Mouse (Mus musculus) thymus, adult 18-20 months (tissue): ENCODE measurements around the gene Kctd14.

Experiments
- DNase-seq, 2 experiments: peaks; one replicate each; pipeline ENCODE4 v3.0.0; 2022; ENCODE audit warnings: mixed read lengths in 2 of 2

Kctd14 gene

DNA sequence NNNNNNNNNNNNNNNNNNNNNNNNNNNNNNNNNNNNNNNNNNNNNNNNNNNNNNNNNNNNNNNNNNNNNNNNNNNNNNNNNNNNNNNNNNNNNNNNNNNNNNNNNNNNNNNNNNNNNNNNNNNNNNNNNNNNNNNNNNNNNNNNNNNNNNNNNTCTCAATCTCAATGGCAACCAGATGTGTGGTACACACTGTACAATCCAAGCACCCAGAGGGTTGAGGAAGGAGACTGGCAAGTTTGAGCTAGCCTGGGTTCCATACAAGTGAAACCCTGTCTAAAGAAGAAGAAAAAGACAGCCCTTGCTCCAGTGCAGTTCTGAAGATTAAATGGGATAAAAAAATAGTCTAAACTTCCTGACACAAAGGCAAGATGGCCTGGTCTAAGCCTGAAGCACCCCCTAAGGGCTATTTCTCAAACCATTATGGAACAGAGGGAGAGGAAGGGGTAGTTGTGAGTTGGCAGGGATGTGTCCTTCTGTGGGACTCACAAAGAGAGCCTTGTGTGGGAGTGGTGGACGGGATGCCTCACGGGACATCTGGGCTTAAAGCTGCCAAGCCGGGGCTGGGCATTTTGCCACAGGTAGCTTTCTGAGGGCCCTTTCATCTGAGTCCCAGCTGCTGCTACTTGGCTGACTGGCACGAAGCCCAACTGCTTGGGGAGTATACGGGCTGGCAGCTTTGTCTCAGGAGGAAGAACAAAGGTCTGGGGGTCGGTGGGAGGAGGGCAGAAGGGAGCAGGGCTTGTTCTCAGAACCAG is 4.8 kb upstream of the Kctd14 start:
- peak; percentile 26 to 39 for DNase-seq

DNA sequence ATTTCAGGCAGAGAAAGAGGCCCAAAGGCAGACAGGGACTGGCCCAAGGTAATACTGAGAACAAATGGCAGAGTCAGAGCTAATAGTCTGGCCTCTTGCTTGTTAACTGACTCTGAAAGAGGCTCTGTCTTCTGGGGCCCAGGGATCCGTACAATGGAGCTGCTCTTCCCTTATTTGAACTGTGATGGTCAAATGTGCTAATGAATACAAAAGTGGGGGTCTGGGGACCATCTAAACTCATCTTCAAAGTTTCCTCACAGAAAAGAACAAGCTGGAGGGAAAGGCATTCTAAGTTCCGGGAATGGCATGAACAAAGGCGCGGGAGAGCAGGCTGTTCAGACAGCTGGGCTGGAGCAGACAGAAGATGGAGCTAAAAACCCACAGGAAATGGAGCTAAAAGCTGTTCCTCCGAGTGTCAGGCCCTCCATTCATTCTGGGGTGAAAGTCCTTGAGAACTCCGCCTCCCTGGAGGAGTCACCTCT is 4.0 kb upstream of the Kctd14 start:
- DNase-seq, result no peak

DNA sequence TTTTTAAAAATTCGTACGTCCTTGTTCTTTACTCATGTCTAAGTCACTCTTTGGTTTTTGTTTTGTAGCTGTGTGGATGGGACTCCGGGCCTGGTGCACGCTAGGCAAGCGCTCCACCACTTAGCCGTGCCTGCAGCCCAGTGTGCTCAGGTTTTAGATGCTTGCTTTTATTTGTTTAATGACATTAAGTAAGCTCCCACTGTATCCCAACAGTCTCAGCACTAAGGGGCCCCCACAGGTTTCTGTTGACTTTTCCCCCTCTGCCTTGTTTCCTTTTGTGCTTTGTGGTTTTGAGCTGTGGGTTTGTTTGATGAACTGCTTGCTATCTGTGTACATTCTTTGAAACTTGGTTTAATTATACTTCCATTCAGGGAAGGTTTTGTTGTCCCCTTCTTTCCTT is 1.1 kb downstream of the Kctd14 start:
- no peak for DNase-seq

DNA sequence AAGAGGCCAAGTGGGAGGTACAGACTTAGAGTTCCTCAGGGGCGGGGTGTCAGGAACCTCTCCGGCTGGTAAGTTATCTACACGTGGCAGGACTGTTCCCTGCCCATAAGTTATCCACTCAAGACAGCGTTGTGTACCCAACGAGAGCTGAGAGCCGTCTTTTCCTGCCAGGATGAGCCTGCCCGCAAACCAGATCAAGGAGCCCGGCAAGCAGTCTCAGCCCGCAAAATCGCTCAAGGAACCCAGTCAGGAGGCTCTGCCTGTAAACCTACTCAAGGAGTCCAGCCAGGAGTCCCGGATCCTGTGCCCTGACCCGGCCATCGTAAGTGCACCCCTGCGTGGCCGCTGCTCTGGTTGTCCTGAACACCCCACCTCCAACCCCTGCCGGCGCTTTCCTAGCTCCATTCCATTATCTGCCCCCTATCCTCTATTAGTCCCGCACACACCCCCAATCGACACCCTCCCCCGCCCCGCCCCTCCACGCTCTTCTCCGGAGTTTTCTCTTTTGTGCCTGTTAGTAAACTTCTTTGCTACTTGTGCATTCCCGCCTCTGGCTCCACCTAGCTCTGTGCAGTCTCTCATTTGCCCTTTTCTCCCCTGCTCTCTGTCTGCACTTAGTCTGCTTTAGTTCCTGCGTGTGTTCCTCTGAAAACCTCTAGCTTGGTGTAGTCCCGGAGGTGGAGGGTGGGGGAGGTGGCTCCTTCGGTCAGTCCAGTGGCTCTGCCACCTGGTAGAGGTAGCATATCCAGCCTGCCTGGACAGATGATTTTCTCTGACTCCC is 2.2 kb downstream of the Kctd14 start:
- DNase-seq, result no peak

DNA sequence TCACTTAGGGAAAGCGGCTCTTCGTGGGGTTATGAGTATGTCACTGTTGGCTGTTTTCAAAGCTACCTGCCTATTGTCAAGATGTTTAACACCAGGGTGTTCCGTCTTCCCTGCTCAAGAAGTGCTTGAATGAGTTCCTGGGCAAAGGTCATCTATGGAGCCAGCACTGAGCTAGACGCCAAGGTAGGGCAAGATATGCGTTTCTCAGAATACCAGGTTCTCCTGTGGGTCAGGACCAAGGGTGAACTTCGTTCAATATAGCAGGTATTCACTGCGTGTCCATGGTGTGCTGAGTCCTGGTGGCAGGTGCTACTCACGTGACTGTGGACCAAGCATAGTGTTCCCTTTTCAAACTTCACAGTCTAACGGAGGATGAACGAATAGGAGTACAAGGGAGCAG is 3.7 kb downstream of the Kctd14 start:
- no peak for DNase-seq

DNA sequence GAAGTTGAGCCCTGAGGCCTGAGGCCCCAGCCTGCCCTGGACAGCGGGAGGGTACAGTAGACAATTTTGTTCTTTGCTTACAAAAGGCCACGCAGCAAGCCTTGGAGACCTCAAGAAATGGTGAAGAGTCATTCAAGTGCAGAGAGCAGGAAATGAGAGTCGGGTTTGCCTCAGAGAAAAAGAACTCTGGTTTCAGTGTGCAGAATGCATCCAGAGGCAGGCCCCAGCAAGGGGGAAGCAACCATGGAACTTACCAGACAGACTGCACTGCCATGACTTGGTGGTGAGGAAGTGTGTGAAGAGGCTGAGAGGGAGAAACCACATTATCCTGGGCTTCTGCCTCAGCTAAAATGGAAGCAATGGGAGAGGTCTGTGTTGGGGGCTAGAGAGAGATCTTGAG is 4.5 kb downstream of the Kctd14 start:
- DNase-seq, result no peak

DNA sequence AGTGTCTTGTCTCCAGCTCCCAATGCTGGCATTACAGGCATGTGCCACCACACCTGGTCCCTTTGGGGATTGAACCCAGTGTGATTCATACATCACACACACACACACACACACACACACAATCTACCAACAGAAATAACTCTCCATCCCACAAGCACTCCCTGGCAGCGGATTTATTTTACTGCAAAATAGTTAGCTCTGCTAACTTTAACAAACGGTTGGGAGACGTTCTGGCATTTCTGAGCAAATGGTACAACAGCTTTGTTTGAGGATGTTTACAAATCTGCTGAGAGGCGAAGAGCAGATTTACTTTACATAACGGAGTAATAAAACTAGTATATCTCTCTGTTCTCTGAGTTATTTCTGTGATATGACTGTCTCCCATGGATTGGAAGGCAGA is 21.9 kb downstream of the Kctd14 start:
- no peak for DNase-seq

DNA sequence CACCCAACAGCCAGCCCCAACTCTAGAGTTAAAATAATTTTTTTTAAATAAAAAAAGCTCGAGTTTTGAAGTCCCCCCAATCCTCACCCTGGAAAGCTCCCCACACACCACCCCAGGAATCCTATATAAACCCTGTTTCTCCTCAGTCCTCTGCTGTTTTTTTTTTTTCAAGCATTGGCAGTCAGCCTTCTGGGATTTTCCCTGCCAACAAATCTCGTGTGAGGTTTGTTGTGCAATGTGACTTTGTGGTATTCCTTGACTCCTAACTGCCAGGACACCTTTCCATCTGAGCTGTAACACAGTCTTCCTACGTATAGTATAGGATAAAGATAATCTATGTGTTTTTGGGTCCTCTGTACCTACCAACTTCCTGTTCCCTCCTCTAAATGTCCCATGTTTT is 28.2 kb downstream of the Kctd14 start:
- no peak for DNase-seq

DNA sequence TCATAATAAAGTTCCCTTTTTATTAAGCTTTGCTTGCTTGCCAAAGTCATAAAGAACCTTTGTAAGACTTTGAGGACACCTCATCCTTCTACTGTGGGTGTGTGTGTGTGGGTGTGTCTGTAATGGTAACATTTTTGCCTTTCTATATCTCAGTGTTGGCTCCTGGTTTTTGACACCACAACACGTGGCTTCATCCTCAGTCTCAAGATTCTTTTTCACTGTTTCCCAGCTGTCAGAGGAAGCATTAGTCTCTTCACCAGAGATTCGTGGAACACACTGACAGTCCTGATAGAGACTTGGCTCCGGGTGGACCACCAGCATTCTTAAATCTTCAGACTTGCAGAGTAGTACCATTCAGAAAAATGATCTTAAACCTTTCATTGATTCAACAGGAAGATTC is 29.2 kb downstream of the Kctd14 start:
- DNase-seq, result no peak

DNA sequence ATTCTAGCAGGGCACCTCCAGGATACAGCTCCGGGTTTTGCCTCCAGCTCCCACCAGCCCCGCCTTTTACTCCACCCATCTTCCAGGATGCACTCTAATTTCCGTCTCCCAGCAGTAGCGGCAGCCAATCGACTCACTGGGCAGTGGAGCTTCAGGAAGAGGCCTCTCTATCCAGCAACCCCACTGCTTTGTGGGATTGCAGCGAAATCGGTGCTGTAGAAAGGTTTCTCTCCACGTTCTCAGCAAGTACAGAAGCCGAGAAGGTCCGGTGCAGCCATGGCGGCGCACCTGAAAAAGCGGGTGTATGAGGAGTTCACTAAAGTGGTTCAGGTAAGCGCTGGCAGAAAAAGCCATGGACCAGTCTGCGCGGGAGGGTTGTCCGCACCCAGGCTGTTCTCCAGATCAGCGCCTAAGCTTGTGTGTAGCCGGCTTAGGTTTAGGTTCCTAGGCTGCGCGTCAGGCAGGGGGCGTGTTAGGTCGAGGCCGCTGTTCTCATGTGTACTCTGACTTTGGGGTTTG is 29.8 kb downstream of the Kctd14 start, which contains the start of gene Ints4:
TSS of gene Ints4 (plus strand) at position 136 of the 519 bp plus-strand sequence.
- DNase-seq, result peak; percentile 82 to 89

DNA sequence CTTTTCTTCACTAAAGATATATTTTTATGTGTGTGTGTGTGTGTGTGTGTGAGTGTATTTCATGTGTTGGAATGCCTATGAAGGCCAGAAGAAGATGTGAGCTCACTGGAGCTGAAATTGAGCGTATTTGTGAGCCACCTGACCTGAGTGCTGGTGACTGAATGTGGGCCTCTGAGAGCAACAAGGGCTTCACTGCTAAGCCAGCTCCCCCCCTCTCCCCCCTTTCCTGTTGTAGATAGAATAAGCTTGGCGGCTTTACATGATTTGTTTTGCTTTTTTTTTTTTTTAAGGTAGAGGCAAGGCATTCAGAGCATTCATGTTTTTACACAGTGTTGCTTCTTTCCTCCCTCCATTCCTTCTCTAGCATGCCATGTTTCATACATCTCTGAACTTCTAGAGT is 32.3 kb downstream of the Kctd14 start:
- no peak for DNase-seq

DNA sequence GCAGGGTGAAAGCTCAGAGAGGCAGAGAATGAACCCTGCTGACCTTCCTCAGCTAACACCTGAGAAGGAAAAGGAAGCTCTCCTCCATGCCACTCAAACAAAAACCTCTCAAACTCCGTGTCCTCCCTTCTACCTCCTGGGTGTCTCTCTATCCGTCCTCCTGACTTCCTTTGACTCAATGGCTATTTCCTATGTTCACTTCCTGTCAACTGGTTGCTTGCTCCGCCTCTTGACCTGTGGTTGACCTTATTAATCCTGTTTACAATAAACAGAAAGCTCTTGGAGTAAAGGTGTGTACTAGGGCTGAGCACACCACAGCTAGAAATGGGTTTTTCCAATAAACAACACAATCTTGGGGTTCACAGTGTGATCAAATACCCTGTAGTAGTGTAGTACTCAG is 40.0 kb downstream of the Kctd14 start:
- DNase-seq, result no peak

DNA sequence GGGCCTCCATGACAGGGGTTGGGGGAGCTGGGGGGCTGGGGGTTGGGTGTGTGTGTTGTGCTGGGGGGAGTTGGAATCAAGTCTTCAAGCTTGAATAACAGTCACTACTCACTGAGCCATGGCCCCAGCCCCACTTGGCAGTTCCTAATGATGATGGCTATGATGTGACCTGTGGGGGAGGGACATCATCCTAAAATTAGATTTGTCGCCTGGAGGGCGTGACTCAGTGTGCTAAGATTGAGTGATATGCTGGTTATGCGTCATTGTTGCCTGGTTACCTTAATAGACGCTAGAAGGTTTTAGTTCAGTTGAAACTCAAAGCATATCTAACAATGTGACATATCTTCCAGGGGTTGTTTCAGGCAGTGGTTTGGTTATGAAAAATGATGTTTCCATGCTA is 41.3 kb downstream of the Kctd14 start:
- DNase-seq, result no peak

DNA sequence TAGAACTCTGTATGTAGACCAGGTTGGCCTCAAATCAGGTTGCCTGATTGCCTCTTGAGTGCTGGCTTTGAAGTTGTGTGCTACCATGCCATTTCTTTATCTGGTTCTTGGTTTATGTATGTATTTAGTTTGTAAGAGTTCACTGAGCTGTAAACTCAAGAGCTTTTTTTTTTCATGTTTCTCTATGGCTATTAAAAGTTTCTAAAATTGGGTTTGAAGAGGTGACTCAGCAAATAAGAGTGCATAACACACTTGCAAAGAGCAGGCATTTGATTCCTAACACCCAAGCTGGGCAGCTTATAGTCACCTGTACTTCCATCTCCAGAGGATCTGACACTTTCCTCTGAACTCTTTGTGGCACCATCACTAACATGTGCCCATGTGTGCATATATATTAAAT is 43.9 kb downstream of the Kctd14 start:
- DNase-seq, result no peak

DNA sequence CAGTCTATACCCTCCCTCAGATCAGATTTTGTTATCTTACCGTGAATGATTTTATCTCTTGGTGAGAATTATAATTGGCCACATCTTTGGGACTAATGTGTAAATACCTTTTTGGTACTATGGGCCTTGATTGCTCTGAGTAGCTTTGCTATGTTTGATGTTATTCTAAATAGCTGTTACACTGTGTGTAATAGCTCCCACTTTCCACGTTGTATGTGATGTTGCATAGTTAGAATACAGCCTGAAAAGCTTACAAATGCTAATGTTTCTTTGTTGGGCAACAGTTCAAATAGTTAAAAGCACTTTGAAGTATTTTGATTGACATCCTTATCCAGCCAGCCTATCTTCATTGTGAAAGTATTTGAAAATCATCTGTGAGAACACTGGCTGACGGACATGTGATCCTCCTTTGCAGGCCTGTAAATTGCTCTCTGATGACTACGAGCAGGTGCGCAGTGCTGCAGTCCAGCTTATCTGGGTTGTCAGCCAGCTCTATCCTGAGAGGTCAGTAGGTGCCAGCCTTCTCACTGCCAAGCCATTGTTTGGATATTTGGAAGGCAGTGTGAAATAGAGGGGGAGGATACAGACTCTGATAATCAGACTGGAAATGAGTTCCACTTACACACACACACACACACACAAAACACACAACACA is 49.6 kb downstream of the Kctd14 start:
- no peak for DNase-seq
